Mouse (Mus musculus): ENCODE results near the gene Il1rap.
A peak's percentile ranks its signal among the peaks of the same experiment; 100 is the strongest.

The Il1rap gene

GRCm38 (mm10) chr16:26612499-26613220 lies 31.2 kb downstream of the Il1rap start:
- DNase-seq = peak in 1 of 2 experiments; percentile 3

- DNase-seq = no peak
Measured at GRCm38 (mm10) chr16:26623141-26623540, 41.6 kb downstream of the Il1rap start.

DNA sequence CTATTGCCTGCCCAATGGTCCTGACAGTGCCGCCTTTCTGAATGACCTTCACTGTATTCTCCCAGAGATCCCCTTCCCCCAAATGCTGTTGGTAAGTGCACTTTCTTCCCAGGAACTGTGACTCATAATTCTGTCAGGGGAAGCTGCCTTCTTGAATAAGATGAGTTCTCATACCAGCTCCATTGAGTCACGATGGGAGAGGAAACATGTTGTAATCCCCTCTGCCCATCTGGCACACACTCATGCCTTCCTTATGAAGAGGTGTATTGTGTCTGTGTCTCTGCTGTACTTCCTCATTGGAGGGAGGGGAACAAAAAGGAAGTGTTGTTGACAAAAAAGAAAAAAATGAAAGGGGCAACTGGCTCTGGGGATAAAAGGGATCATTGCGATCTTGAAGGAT lies 44.6 kb downstream of the Il1rap start:
- no peak for DNase-seq

DNA sequence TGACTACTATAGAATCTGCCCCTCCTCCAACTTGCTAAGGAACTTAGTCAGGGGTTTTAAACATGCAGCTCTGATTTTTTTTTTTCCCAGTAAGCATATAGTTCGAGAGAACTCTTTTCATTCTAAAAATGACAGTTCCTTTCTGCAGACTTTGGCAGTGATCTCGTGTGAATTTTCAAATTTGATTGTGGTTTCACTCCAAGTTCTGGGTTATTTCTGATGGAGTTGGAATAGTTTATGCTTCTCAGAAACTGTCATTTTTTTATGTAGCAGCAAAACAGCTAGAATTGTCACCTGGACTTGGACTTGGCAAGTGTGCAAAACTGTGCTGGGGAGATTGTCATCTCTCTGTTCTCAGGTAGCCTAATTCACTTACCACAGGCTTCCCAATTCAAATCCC lies 53.3 kb downstream of the Il1rap start:
- no peak for DNase-seq

- DNase-seq = no peak
Measured at GRCm38 (mm10) chr16:26643077-26643476, 61.6 kb downstream of the Il1rap start.

DNA sequence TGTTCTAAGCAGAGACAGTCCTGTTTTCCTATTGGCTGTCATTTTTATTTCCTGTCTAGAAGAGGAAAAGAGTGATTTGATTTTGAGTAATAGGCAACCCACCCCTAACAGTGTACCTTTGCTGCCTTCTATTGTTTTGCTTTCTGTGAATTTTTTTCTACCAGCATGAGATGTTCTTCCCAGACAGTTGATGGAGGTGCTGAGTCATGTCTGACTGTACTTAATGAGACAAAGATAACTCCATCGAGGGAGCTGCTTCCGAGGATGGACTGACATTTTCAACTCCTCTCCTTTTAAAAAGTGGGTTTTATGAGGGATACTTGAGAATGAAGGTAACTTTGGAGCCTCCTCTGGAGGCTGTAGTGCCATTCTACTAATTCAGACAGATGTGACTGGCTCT lies 64.6 kb downstream of the Il1rap start:
- no peak for DNase-seq

DNA sequence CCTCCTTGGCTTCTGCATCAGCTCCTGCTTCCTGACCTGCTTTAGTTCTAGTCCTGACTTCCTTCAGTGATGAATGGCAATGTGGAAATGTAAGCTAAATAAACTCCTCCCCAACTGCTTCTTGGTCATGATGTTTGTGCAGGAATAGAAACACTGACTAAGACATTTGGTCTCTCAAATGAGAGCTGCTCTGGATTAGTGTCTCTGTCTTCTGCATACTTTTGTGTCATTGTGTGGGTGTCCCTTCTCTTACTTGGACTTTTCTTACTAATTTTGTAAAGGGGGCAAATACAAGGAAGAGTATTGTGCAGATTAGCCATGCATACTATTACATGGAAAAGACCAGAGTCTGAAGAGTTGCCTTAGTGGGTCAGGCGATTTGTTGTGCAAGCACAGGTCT lies 65.5 kb downstream of the Il1rap start:
- no peak for DNase-seq

GRCm38 (mm10) chr16:26662722-26663436 lies 81.4 kb downstream of the Il1rap start:
- no peak for DNase-seq

GRCm38 (mm10) chr16:26666401-26666800 lies 84.9 kb downstream of the Il1rap start:
- DNase-seq = no peak

DNA sequence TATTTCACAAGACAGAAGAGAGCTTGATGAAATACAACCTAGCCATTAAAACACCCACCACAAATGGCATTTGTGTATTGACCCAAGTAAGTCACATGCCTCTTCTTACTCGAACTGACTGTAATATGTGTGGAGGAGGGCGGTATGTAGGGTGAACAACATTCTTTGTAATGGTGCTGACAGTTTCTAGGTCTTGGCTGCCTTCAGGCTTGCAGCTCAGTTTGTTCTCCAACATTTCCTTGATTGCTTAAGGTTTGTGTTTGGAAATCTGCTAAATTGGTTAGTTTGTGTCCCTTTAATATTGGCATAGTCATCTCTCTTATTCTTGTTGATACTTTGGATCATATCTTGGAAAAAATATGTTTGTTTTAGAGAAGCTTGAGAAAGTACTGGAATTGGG lies 87.6 kb downstream of the Il1rap start:
- no peak for DNase-seq

DNA sequence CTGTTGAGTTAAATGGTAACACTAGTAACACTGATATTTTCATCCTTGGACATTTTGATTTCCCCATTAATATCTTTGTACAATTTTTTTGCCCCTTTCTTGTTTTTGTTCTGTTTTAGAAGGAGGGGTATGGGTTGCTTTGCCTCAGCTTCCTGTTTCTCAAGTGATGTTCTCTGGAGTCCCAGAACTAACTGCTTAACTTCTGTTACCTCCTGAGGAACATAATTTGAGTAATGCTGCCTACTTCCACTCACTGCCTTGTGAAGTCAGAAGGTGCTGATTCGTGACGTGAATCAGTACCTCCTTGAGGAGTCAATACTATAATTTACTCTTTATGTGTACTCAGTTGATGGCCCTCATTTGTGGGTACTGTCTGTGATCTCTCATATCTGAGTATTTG lies 98.9 kb downstream of the Il1rap start:
- no peak for DNase-seq

- no peak for DNase-seq
Measured at GRCm38 (mm10) chr16:26689771-26690170, 108.3 kb downstream of the Il1rap start.

DNA sequence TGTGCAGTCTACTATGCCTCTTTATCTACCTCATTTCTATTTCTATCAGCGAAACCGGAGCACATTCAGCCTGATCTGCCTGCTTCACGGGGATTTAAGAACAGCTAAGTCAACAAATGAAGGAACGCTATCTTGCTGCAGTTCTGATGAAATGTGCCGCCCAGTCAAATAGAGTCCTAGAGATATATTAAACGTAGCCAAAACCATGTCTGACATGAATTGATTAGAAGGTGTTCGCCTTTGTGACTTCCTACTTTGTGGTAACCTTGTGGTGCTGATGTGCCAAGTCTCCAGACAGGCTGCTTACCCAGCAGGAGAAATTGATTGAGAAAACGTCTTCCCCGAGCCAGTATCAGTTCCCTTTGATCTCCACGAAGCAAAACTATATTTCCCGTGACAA lies 109.8 kb downstream of the Il1rap start:
- DNase-seq = no peak

DNA sequence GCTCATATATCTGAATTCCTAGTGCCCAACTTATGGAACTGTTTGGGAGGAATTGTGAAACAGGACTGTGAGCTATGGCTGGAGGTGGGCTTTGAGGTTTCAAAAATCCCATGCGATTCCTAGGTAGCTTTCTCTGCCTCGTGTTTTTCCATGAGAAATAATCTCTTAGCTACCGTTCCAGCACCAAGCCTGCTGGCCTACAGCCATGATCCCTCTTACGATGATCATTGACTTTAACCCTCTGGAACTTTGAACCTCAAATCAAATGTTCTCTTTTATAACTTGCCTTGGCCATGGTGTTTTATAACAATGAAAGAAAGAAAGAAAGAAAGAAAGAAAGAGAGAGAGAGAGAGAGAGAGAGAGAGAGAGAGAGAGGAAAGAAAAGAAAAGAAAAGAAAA lies 116.6 kb downstream of the Il1rap start:
- peak; percentile 71 to 76 for DNase-seq

GRCm38 (mm10) chr16:26700440-26701103 lies 119.1 kb downstream of the Il1rap start:
- DNase-seq = no peak

DNA sequence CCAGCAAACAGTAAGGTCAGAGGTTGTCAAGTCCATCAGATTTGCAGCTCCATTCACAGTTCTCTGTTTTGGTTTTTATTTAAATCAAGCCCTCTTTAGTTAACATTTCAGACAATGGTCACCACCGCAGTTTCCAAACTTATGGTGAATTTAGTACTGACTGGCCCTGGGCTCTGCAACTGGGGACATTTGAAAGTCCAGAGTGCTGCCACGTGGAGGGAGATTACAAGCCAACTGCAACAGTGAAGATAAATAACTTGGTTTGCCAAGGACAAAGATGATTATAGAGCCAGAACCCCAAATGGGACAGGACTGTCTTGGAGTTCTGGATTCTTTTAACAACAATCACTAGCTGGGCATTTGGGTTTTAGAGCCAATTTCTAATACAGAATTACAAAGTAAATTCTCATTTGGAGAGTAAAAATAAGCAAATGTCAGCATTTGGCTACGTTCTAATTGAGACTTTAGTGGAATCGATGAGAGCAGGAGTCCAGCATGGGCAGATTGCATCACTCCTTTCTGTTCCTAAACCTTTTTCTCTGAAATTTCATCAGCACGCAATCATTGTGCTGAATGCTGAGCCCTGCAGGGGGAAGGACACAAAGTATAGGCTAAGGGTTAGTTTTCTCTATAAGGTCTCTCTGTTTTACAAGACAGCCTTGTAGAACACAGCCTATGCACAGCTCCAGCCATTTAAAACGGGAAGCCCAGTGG lies 124.3 kb downstream of the Il1rap start:
- DNase-seq = no peak

DNA sequence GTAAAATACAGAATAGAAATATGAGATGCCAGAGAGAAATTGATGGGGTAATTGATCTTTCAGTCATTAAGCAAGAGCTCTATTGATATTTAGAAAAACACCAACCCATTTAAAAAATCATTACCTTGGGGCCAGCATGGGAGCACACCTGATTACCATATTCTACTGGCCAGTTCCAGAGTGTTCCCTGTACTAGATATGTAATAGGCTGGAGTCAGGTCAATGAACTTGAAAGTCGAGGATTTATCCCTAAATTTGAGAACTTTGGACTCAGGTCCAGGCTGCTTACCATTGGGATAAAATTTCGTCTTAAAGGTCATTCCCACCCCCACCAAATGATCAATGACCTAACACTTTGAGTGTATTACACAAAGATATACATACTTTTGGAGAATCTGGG lies 125.0 kb downstream of the Il1rap start:
- DNase-seq = no peak

- DNase-seq = no peak
Measured at GRCm38 (mm10) chr16:26710922-26711321, 129.4 kb downstream of the Il1rap start.

- no peak for DNase-seq
Measured at GRCm38 (mm10) chr16:26713538-26714316, 132.2 kb downstream of the Il1rap start.

DNA sequence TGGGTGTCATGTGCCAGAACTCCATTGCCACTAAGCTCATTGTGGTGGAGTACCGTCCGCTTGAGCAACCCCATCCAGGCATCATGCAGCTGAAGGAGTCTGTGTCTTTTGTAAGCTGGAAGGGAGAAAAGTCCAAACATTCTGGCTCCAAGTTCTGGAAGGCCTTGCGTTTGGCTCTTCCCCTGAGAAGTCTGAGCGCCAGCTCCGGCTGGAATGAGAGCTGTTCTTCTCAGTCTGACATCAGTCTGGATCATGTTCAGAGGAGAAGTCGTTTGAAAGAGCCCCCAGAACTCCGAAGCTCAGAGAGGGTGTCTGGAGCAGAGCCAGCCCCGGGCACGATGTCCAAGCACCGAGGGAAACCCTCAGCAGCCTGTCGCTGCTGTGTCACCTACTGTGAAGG lies 141.0 kb downstream of the Il1rap start:
- DNase-seq = no peak

DNA sequence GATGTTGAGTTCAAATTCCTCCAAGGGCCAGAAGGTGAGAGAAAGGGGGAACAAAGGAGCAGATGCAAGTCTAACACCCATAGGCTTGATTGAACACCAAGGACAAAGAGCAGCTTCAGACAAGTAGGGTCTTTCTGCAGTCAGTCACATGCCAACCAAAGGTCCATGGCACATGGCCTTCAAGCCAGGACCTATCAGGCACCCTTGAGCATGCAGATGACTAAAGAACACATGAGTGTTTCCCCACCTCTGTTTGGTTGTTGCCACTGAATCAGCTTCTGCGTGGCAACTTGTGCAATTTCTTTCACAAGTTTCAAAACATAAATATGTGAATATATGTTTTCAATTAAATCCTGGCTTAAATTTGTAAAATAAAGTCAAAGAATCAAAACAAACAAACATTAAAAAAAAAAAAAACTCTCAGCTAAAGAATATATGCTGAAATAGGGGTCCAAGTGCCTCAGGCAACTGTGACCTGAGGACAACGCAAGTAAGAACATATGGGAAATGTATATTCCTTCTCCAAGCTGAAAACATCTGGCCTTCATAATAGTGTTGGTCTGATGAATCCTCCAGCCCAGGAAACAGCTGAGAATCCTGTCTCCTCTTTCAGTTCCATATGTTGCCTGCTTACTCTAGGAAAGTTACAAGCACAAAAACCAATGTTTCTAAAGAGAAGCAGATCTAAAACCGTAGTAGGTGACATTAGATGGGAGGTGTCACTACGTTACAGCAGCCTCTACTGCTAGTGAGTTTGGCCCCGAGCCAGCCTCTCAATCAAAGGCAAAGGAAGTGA lies 142.6 kb downstream of the Il1rap start:
- no peak for DNase-seq

DNA sequence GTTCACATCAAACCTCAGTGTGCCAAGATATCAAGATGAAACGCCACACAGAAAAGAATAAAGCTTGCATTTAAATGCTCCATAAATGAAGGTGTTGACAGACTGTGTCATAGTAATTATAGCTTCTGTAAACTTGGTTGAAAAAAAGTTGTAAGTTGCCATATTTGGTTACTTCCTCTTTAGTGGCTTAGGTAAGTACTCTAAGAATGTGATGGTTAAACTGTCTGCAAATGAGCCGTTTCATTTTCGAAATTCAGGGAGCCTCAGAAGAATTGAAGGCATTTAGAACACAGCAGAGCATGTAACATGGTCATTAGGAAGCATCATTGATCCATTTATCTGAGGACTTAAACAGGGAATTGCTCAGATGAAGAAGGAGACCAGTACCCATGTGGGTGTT lies 146.6 kb downstream of the Il1rap start:
- no peak for DNase-seq

Measured in kidney, postnatal 36 days (tissue).